Mouse (Mus musculus) brain, embryonic 14.5 days (tissue): ENCODE results near the gene Omg.

Source experiments
- CTCF ChIP-seq: fragments of 200-500 bp; IDR thresholded peaks from 2 replicates; pipeline ENCODE4 v1.5.1; 2012; ENCODE audit warnings: inconsistent platforms, mild to moderate bottlenecking, moderate library complexity, borderline replicate concordance; ENCODE audit not compliant: insufficient read depth, insufficient read length; ENCODE audit errors: extremely low read depth
- POLR2A ChIP-seq: fragments of 200-500 bp; IDR thresholded peaks from 2 replicates; pipeline ENCODE4 v1.6.1; 2012; ENCODE audit warnings: mild to moderate bottlenecking, inconsistent platforms, borderline replicate concordance; ENCODE audit not compliant: poor library complexity, insufficient read depth, insufficient read length, severe bottlenecking; ENCODE audit errors: extremely low read depth

DNA sequence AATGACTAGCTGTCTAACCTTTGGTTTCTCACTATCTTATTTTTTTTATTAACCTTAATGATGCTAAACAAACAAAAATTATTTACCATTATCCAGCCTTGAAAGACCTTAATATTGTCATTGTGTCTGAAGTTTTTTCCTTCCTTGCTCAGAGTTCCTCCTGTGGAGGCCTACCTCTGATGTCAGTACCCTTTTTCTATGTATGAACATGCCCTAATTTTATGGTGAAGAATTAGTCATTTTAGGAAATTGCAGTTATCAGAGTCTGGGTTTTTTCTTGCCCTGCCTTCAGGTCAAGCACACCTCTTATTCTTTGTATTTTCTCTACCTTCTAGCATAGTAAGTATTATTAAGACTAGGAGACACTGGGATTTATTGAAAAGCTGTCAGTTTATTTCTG, 19.2 kb downstream of the Omg start:
- TF ChIP-seq POLR2A, result no peak
- no peak for TF ChIP-seq CTCF
